Mouse (Mus musculus) cortical plate, adult 2 months (tissue): ENCODE measurements around the gene Ppia. TPM values are rescaled to one million over a fixed set of nuclear protein-coding genes. Genes with fewer than 3 reads are reported as not detected.
A peak's percentile ranks its signal among the peaks of the same experiment; 100 is the strongest.
"Not testable (repeated sequence)": the region's sequence is repeated elsewhere in the genome, so short reads cannot be mapped to it uniquely, and the experiment has no call there.

ENCODE experiments used
- H3K27ac ChIP-seq: fragments of 200-500 bp; 2 replicates; pipeline ENCODE4 v1.5.1; 2012; ENCODE audit warnings: low read length, control low read depth, inconsistent platforms; ENCODE audit not compliant: insufficient read depth
- H3K4me1 ChIP-seq: fragments of 200-500 bp; 2 replicates; pipeline ENCODE4 v1.6.1; 2011; ENCODE audit warnings: low read length; ENCODE audit not compliant: control insufficient read depth, insufficient read depth
- H3K4me3 ChIP-seq: fragments of 200-500 bp; 2 replicates; pipeline ENCODE4 v1.5.1; 2011; ENCODE audit warnings: mild to moderate bottlenecking, low read length, control low read depth; ENCODE audit not compliant: insufficient read depth
- CTCF ChIP-seq: fragments of 200-500 bp; IDR thresholded peaks from 2 replicates; pipeline ENCODE4 v1.5.1; 2011; ENCODE audit warnings: mild to moderate bottlenecking, control low read depth, low read length; ENCODE audit not compliant: insufficient read depth; ENCODE audit errors: extremely low read depth
- POLR2A ChIP-seq: fragments of 200-500 bp; IDR thresholded peaks from 2 replicates; pipeline ENCODE4 v1.6.1; 2011; ENCODE audit warnings: mild to moderate bottlenecking, low read length, control low read depth; ENCODE audit not compliant: insufficient read depth; ENCODE audit errors: extremely low read depth
- polyA plus RNA-seq: library from polyadenylated mRNA; depleted of rRNA; stranded (reverse); fragments of >200 nt; gene quantifications from 2 replicates; pipeline ENCODE4 v1.2.3, GENCODE M21; 2012; rRNA removed

The Ppia gene
- polyA plus RNA-seq, 1 experiment = 2,636 TPM

- H3K4me3 ChIP-seq = no peak overlapping the region
- no peak for TF ChIP-seq POLR2A
- TF ChIP-seq CTCF = no peak
- H3K4me1 ChIP-seq = no peaks in the 10 kb centered on the region; the same call in 1 of the 2 replicates
- H3K27ac ChIP-seq = no peak overlapping the region
Measured at GRCm38 (mm10) chr11:6447493-6447892, 32.2 kb downstream of the Ppia start.

- not testable (repeated sequence) for H3K4me3 ChIP-seq, H3K27ac ChIP-seq, H3K4me1 ChIP-seq
Measured at GRCm38 (mm10) chr11:6448155-6448554, 32.9 kb downstream of the Ppia start.

GRCm38 (mm10) chr11:6456083-6456482, 40.8 kb downstream of the Ppia start:
- TF ChIP-seq POLR2A (no peak), CTCF (no peak)
- no peak overlapping the region for H3K27ac ChIP-seq
- H3K4me3 ChIP-seq = no peak overlapping the region
- no peaks in the 10 kb centered on the region for H3K4me1 ChIP-seq

GRCm38 (mm10) chr11:6463159-6463837, 48.1 kb downstream of the Ppia start:
- no peak for TF ChIP-seq POLR2A
- no peak for TF ChIP-seq CTCF
- Histone ChIP-seq H3K4me3 (no peak overlapping the region), H3K4me1 (peaks cover under 1% of the 10 kb centered on the region; the same call in 1 of the 2 replicates), H3K27ac (no peak overlapping the region)

- H3K4me1 ChIP-seq = peaks cover 5% of the 10 kb centered on the region; the same call in 1 of the 2 replicates
- H3K4me3 ChIP-seq = no peak overlapping the region
- peak; percentile 55 for TF ChIP-seq CTCF
- no peak for TF ChIP-seq POLR2A
- H3K27ac ChIP-seq = no peak overlapping the region
Measured at GRCm38 (mm10) chr11:6465122-6465521, 49.9 kb downstream of the Ppia start.

GRCm38 (mm10) chr11:6468541-6468940, 53.3 kb downstream of the Ppia start:
- H3K4me3 ChIP-seq = no peak overlapping the region
- no peak overlapping the region for H3K27ac ChIP-seq
- H3K4me1 ChIP-seq = peaks cover 7% of the 10 kb centered on the region; the same call in 1 of the 2 replicates
- TF ChIP-seq CTCF (no peak), POLR2A (no peak)

Other genes starting within 250 kb of the Ppia start
- gene A730071L15Rik, start 215.4 kb upstream of the Ppia start, polyA plus RNA-seq = 0.08 and 0.17 TPM in 2 replicates
- 112 TPM in 2 replicates for gene Nudcd3, start 215.0 kb upstream of the Ppia start, polyA plus RNA-seq
- gene Npc1l1, start 185.3 kb upstream of the Ppia start, polyA plus RNA-seq = 2.0 TPM in 2 replicates
- gene Ddx56, start 147.7 kb upstream of the Ppia start, polyA plus RNA-seq = 43.6 and 44.1 TPM in 2 replicates
- gene Tmed4, start 140.6 kb upstream of the Ppia start, polyA plus RNA-seq = 128 and 135 TPM in 2 replicates
- 154 TPM in 2 replicates for gene Ogdh, start 123.8 kb upstream of the Ppia start, polyA plus RNA-seq
- gene Zmiz2, start 26.4 kb upstream of the Ppia start, polyA plus RNA-seq = 105 and 108 TPM in 2 replicates
- 81.7 and 83.3 TPM in 2 replicates for gene H2afv, start 29.0 kb downstream of the Ppia start, polyA plus RNA-seq
- gene Purb, start 60.5 kb downstream of the Ppia start, polyA plus RNA-seq = 103 and 109 TPM in 2 replicates
- 0.75 and 0.87 TPM in 2 replicates for gene Myo1g, start 105.5 kb downstream of the Ppia start, polyA plus RNA-seq
- 92.0 and 106 TPM in 2 replicates for gene Ccm2, start 131.4 kb downstream of the Ppia start, polyA plus RNA-seq
- gene Nacad, start 190.6 kb downstream of the Ppia start, polyA plus RNA-seq = 52.3 and 54.1 TPM in 2 replicates
- 57.5 and 60.2 TPM in 2 replicates for gene Tbrg4, start 210.6 kb downstream of the Ppia start, polyA plus RNA-seq
- not detected in 2 replicates for gene Wap, start 223.2 kb downstream of the Ppia start, polyA plus RNA-seq
- gene Ramp3, start 243.1 kb downstream of the Ppia start, polyA plus RNA-seq = 36.6 and 40.6 TPM in 2 replicates